Mouse (Mus musculus) liver (tissue): Measurements from ENCODE around the gene Efcab11.

Experiments used
- DNase-seq: peaks from one replicate; pipeline ENCODE4 v3.0.0-alpha.2; 2020; ENCODE audit warnings: mixed read lengths

Gene Efcab11

DNA sequence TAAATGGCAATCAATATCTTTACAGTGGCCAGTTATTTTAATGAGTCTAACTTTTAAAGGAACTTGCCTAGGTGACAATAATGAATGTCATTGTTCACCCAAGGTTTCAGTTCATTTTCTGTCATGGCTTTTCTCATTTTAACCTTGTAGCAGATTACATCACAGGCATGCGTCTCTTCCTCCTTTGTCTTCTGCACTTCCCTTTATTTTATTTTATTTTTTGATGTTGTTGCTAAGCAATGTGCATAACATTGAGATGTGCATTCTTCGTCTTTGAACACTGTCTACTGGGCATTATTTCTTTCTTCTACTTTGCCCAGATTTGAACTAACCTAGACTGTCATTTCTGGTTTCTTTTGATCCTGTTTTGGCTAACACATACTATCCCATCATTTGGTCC is 88.3 kb downstream of the Efcab11 start:
- DNase-seq: no peak

DNA sequence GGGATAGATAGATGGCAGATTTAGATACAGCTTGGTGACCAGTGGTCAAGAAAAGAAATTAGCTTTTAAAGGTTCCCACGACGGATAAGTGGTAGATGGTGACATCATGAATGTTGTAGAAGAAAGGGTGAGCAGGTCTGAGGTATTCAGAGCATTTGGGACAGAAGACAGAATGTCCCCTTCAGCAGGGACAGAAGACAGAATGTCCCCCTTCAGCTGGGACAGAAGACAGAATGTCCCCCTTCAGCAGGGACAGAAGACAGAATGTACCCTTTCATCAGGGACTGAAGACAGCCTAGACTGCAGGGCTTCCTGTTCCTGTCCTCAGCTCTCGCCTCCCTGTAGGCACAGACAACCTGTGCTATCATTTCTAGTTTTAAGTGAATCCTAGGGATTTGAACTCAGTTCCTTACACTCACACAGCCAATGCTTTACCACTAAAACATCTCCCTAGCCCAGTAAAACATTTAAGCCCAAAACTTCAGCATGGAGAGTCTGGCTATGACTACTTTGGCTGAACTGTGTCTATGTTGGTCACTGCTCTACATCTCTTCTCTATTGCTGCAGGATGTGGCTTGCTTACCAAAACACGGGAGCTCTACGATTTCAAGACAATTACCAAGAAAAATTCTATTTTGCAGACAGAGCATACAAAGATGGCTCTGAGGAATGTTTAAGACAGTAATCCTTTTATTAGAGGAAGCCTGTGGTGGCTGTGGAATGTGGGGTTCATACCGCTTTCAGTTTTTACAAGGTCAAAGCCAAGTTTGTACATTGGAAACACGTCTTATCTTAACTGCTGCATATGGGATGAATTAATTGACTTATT is 89.2 kb downstream of the Efcab11 start:
- DNase-seq: no peak

DNA sequence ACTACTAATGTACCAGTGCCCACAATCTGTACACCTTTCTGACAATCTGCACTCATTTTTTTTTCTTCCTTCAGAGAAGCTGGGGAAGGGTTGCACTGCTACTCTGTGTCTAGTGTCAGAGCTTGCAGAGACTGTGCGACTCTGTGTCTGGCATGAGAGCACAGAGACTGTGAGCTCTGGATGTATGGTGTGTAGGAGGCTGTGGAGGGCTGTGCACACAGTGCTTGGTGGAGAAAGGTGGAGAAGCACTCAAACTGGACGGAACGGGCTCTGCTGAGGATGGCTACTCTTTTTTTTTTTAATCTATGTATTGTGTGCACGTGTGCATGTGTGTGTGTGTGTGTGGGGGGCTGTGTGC is 90.1 kb downstream of the Efcab11 start:
- no peak for DNase-seq

DNA sequence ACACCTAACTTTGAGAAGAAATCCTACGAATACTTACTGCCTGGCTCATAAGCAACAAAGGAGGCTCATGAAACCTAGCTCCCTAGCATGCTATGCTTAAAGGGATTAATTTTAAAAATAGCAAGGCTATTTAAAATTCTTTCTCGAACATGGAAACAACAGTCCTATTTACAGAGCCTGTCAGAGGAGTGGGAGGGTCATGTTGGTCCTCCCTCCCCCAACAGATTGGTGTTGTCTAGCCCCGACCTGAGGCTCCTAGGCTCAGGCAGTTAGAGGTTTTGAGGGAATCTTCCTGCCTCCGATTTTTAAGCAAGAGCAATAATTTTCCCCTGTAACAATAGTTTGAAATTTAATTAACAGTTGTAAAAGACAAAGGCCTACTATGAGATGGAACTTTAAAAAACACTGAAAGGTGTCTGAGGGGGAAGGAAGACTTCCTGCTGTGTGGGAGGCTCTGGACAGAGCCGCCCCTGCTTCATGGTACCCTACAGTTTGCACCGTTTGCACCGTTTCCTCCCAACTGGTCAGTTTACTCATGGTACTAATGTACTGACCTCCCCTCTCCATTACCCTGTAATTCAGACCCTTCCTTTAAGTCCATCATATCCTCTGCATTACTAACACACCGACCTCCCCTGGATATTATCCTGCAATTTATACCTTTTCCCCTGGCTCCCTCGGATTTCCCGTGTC is 90.6 kb downstream of the Efcab11 start:
- DNase-seq: no peak

DNA sequence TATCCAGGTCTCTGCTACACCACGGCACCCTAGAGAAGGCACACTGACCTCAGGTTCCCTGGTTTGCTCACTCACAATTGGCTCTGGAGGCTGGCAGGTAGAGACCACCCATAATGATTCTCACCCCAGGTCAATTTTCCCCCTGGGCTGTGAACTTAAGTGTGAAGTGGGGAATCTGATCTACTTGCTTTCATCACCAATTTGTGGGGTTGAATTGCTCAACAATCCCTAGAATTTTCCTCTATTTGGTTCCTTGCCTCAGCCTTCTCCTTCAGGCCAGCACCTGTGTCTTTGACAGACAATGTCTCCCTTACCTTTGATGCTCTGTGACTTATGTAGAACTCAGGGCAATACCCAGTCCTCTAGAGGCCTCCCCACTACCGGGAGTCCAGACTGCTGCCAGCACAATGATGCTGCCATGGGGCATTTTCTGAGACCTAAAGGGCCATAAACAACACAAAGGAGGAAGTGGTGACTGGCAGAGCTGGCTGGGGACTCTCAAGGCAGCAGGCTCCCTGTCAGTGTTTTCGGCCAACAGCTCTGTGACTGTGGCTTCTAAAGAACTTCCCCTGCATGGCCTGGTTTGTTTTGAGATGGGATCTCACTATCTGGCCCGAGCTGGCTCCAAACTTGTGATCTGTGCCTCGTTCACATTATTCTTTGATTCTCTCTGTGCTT is 94.8 kb downstream of the Efcab11 start:
- DNase-seq: peak; percentile 6

DNA sequence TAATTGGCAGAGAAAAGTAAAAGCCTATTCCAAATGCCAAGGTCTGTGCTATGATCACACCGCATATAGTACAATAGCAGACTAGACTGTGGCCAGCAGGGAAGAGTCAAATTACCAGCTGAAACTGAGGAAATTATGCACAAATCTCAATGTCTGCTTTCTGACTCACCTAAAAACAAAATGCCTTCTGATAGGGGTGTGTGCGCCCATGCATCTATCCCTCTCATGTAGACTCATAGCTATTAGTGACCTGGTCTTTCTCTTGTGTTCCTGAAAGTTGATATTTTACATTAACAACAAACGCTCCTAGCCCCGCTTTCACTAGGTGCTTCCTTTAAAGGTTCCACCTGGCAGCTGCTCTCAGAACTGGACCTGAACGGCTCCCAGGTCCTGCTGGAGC is 102.5 kb downstream of the Efcab11 start:
- no peak for DNase-seq

DNA sequence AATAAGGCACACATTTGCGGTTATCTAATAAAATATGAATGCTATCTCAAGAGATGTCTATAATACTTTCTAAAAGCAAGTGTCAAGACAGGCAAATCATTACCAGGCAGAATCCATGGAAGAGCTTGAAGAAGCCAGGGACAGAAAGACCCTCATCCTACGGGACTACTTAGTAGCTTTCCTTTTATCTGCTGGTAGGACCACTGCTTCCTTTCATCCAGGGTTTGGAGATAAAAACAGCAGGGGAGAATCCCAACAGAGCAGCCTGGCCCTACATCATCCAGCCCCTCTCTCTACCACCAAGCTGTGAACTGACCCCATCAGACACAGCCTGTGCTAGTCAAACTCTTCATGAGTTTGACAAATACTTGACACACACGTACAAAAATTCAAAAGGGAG is 103.8 kb downstream of the Efcab11 start:
- no peak for DNase-seq

DNA sequence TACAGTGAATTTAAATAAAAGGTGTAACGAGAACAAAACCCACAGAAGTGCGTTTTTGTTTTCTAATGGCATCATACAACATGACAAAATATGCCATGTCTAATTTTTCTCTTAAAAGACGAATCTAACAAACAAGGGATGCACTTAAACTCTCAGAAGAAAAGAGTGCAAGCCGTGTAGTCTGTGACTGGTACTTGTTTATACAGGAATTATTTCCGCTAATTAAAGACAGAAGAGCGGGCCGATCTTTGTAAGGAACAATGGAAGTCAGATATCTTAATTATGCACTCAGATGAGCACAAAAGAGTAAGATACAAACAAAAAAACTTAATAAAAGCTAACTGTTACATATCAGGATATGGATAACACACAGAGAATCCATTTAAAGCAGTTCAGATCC is 104.3 kb downstream of the Efcab11 start:
- no peak for DNase-seq

DNA sequence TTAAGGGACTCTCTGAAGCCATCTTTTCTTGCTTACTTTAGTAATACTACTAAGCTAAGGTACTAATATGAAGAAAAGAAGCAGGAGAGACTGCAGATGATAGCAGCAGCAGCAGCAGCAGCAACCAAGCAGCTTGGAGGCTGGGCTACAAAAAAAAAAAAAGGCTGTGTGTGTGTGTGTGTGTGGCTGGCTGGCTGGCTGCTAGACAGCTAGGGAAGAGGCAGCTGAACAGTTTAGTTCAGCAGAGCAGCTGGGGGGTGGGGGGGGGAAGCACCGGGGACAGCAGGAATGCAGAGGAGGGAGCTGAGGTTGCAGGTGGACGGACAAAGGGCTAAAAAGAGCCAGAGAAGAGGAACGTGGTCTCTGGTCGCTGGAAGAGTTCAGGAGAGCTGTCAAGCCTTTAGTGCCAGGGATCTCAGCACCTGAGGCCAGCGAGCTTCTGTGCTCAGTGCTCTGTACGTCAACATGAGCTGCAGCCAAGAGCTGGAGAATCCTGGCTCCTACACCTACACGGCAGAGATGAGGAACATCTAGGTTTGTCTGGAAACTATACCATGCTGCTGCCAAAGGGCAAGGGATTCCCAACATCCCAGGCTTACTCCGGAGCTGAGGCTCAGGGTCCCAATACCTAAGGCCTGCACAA is 107.6 kb downstream of the Efcab11 start:
- DNase-seq: no peak

DNA sequence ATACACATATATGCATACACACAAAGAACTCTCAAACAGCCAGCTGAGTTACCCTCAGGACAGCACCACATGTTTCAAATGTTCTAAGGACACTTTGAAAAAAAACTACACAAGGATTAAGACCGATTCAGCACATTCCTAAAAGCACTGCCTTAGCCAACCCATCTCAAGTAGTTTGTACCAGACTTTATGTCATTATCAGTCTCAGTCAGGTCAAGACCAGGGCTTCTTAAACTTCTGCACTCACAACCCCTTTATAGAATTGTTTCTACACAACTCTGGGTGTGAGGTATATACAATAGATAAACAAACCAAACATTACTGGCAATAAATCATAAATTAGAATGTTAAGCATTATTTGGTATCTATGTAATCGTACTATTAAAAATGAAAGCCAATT is 109.4 kb downstream of the Efcab11 start:
- no peak for DNase-seq

DNA sequence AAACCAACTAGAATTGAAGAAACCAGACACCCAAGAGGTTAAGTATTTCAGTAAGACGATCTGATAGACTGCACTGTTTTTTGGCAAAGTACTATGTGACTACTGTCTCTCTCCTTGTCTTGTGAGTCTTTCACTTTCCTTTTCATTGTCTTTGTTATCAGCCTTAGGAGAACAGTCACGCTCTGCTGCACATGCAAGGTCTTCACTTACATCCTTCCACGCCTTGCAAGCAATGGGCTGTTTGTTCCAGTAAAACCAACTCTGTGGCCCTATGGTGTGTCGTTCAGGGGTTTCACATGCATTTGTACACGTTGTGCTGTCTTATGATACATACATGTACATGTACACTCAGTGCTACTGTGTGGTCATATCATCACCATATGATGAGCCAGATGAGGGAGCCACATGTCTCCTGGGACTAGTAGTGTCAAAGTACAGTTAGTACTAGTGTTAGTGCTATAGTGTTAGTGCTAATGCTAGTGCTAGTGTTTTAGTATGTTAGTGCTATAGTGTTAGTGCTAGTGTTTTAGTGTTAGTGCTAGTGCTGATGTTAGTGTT is 110.5 kb downstream of the Efcab11 start:
- DNase-seq: no peak

DNA sequence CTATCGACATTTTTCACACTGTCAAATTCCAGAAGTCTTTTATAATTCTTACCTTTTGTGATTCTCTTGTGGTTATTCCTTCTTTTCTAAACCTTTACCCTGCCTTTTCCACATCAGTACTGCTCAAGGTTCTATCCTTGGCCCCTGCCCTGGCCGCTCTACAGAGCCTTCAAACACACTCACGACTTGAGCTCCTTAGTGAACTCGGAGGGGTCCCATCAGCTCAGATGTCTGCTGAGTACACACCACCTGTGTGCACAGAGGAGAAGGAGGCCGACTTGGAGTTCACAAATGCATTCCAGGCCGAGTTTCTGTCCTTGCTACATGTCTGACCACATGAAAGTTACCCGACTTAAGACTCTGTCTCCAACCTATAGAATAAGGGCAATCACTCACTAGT is 113.2 kb downstream of the Efcab11 start:
- DNase-seq: no peak

DNA sequence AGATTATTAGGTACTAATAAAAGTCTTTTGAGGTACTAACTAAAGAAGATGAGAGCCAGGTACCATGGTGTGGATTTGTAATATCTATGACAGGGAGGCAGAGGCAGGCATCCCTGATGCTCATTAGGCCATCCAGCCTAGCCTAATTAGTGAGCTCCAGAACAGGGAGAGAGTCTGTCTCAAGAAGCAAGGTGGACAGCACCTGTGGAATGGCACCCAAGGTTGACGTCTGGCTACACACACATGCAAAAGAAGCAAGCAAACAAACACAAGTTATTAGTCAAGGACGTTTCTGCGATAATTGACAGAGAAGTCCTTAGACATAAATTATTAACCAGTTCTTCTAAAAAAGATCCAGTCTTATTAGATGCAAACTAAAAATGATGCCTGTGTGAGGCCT is 114.6 kb downstream of the Efcab11 start:
- no peak for DNase-seq

DNA sequence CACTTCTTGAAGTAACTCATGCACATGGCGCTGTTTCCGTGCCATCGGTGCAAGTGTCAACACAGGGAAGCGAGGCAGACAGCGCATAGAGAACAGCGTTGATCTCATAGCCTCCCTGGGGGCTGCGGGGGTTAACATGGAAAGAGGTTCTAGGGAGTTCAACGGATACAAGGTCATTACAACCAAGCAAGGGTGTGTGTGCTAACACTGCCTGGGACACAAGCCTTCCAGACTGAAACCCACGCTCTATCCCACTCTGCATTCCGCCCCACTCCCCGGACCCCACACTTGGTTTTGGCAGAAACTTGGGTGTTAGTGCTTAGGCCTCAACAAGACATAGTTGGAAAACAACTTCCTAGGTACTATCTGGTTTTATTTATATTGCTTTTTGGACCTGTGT is 116.5 kb downstream of the Efcab11 start:
- no peak for DNase-seq

DNA sequence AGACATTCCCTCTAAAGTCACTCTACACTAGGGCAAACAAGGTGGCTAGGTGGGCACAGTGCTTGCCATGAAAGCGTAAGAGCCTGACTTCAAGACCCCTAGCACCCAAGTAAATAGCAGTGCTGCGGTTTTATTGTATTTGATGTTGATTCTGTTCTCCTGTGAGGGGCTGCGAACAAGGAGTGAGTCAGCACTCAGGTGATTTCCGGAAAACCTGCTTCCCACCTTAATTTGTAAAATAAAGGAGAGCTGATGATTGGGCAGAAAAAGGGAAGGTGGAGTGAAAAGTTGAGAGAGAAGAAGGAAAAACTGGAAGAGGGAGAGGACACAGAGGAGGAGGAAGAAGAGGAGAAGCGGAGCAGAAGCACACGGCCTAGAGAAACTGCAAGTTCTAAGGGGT is 118.3 kb downstream of the Efcab11 start:
- DNase-seq: no peak

DNA sequence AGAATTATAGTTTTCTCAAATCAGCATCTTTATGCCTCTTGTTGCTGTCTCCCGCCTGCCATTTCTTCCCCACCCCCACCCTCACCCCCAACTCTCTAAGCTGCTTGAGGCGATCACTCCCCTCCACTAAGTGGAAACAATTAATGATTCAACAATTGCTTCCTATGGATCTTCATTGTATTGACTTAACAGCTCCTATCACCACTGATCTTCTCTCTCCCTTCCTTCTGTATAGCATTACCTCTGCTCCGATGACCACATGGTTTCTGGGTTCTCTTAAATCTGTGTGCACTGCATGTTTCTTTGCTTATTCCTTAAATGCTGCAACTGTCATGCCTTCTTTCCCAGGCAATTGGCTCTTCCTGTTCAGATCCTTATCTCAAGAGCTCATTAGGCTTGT is 120.2 kb downstream of the Efcab11 start:
- DNase-seq: no peak

DNA sequence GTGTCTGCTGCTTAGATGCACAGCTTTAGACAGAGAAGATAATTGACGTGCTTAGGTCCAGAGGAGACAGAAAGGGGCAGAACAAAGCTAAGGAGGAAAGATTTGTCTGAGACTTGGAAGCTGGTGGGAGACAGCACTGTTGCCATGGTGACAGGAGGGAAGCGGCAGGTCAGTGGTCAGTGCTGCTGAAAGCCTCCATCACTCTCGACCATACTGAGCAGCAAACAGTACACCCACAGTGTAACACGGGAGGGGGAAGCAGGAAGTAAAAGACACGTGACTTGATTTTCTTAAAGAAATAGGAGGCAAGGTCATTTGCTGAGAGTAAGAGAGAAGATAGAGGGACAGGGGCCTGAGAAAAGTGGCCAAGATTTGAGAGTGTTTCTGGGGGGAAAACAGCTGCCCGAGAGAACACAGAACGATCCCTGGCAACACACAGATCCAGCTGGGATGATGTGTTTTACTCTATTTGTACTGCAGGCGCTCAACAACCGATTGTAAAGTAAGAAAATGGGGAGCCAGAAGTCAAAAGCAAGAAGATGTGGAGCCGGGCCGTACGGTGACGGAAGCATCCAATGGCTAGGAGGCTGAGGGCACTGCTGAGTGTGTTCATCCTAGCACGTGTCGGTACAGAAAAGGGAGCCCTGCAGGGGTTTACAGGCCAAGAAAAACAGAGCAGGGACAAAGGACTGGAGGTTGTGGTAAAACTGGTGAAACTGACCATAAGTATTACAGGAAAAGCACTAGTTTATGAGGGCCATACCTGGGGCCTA is 126.3 kb downstream of the Efcab11 start:
- no peak for DNase-seq

DNA sequence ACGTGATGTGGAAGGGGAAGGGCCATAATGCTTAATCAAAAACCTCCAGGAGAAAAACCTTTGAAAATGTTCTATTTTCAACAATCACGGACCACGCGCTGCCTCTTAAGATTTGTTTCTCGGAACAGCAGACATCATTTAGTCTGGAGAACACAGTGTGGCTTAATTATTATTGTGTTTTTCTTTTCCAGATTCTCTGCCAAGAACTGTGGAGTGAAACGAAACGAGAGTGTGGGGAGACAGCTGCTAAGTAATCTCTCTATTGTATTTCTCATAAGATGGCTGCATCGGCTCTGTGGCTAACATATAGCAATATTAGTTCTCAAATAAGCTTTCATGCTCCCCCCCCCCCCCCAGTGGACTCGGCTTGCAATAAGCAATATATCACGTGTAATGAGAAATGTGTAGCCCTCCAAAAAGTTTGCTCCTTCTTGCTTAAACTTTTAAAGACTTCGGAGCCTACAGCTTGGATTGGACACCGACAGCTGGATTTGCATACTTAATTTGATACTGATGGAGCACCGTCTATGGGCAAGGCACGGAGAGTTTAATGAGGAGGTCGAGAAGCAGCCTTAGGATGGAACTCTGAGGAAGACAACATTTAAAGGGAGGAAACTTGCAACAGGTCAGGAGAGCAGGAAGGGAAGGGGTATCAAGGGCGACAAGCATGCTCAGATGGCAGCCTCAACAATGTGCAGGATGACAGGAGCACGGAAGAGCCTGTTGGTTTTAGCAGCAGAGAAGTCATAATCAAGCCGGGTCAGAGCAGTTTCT is 127.1 kb downstream of the Efcab11 start:
- no peak for DNase-seq

DNA sequence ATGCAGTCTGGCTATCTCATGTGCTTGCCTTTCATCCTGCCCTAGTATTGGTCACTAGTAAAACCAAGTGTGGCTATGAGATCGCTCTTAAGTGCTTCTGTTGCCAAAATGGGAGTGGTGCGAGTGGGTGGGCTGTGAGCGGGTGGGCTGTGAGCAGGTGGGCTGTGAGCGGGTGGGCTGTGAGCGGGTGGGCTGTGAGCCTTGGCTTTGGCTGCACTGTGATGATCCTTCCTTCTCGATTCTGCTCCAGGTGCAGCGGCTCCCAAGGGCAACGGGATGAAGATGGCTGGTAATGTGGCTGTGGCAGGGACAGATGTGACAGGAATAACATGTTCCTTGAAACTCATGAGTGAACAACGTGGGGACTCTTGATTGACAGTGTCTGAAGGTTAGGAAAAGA is 128.0 kb downstream of the Efcab11 start:
- DNase-seq: no peak

DNA sequence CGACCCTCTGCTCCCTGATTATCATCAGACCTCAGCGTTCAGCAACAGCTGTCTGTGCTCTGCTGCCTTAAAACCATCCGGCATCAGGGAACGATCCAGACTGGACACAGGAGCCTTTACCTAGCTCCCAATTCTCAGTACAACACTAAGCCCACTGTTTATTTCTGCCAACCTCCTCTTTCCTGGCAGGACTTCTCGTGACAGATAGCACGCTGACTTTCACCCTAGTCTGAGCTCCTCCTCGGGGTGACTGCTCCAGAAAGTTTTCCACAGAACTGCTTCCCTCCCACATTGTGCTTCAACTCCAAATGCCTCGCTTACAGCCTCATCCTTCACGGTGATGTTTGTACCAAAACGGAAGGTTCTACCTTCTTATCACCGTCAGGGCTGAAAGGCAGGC is 131.3 kb downstream of the Efcab11 start:
- no peak for DNase-seq

DNA sequence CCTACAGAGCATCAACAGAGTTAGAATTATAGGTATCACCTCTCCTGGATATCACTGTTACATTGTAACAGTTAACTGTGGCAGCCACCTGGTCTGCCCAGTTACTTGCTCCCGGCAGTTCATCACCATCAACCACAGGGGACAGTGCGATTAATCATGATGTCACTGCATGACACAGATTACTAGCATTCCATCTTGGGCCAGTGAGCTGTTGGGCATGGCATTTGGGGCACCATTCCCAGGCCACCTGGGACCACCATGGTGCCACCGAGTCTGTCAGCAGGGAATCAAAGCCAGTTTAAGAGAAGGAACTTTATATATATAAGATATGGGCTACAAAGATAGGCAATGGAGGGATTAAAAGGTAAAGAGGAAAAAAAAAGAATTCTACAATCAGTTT is 134.8 kb downstream of the Efcab11 start:
- DNase-seq: no peak

DNA sequence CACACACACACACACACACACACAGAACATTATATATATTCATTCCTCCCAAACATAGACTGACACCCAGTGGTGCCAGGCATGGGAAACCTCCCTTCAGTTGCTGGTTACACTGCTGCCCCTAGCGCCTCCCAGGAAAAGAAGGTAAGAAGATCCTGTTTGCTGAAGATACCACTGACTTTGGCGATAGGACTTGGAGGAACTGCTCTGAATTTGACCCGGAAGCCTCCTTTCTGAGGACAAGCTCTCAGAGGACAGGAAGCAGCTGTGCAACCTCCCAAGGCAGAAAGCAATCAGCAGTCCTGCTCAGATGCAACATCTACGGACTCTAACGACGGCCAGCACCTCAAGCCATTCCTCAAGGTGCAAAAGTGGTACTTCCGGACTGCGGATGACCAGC is 142.6 kb downstream of the Efcab11 start:
- peak; percentile 7 for DNase-seq
